Mouse (Mus musculus): Measurements from ENCODE around the gene Gm10306.

DNA sequence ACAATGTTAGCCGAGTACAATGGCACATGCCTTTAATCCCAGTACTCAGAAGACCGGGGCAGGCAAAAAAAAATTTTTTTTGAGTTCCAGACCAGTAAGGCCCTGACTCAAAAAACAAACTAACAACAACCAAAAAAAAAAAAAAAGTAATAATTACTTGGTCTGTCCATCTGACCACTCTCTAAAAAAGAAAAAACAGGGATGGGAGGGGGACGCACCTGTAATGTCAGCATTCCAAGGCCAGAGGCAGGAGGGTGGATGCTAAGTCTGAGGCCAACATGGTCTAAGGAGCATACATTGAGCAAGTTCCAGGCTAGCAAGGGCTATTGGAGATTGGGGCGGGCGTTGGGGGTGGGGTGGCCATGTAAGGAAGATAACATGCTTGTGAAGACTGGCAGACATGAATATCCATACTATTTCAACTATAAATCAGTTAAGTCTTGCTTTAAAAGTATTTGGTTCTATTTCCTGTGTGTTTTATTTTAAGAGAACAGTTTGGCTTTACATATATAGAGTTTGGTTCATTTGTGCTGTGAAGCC is 1.3 kb upstream of the Gm10306 start:
- TF ChIP-seq POLR2A (IDR thresholded peaks at IDR 0.05; ENCODE audit: extremely low read depth, insufficient read depth, low read length) (no peak), CTCF (IDR thresholded peaks at IDR 0.05; ENCODE audit: low read depth, low read length) (no peak)

Data from liver, adult 2 months (tissue).